Mouse (Mus musculus): ENCODE measurements around the gene Pex11b.
A peak's percentile ranks its signal among the peaks of the same experiment; 100 is the strongest.
"Not testable (repeated sequence)": the region's sequence is repeated elsewhere in the genome, so short reads cannot be mapped to it uniquely, and the experiment has no call there.

Pex11b gene

DNA sequence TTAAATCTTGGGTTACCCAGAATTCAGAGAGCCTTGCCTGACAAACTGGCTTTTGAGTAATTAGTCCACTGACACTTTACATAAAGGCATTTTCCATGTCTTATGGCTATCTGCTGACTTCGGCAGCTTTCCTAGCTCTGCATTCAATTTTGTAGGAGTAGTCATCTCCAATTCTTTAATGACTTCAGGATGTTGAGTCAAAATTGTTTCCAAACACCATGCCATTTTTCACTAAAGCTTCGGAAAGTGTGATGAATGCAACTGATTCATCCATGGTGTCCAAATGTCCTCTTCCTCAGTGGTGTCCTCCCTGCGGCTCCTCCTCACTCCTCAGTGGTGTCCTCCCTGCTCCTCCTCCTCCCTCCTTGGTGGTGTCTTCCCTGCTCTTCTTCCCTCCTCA is 17.2 kb upstream of the Pex11b start:
- no peak for DNase-seq (ENCODE audit: low spot score in 2 of 2)

GRCm38 (mm10) chr3:96623201-96623600 is 12.0 kb upstream of the Pex11b start:
- no peak for DNase-seq (ENCODE audit: low spot score in 2 of 2)

DNA sequence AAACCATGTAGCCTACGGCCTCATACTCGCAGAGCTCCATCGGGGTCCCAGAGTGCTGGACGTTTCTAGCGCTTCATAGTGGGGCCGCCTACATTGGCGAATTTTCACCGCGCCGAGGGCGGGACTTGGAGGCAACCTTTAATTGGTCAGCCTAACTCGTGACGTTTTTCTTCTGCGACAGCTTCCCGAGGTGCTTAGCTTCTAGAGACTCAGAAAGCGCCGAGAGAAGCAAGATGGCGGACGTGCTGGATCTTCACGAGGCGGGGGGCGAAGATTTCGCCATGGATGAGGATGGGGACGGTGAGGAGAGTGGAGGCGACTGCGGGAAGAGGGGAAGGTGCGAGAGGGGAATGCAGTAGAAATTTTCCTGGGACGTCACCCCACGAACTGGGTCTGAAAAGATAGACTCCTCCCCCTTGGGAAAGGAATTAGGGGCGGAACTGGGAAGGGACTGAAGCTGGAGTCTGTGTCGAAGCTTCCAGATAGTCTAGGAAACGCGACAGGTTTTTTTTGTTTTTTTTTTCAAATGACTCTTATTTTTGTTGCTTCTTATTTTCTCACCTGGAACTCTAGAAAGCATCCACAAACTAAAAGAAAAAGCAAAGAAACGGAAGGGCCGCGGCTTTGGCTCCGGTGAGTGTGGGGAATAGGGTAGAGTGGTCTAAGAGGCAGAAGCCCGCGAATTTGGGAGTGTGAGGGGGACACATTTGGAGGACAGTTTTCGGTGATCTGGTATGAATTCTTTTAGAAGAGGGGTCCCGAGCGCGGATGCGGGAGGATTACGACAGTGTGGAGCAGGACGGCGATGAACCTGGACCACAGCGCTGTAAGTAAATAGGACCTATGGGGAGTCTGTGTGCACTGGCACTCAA is 5.2 kb upstream of the Pex11b start, which contains the start of gene Rbm8a:
Gene Rbm8a, plus strand, starts transcription at position 205 of the 872 bp plus-strand sequence.
- DNase-seq (ENCODE audit: low spot score in 2 of 2), result peak; percentile 93 to 96

DNA sequence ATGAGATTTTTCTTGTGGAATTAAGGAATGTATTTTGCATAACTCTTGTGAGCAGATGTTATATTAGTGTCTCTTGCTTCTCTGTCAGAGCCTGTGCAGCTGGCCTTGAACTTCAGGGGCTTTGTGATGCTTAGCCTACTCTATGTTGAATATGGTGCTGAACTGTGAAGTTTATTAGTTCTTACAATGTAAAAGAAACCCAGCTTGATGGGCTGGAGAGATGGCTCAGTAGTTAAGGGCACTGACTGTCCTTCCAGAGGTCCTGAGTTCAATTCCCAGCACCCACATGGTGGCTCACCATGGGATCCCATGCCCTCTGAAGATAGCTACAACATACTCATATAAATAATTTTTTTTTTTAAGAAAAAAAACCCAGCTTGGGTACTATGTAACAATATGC is 3.1 kb upstream of the Pex11b start:
- no peak for DNase-seq (ENCODE audit: low spot score in 2 of 2)

GRCm38 (mm10) chr3:96634015-96634414 is 1.2 kb upstream of the Pex11b start:
- DNase-seq (ENCODE audit: low spot score in 2 of 2), result no peak

DNA sequence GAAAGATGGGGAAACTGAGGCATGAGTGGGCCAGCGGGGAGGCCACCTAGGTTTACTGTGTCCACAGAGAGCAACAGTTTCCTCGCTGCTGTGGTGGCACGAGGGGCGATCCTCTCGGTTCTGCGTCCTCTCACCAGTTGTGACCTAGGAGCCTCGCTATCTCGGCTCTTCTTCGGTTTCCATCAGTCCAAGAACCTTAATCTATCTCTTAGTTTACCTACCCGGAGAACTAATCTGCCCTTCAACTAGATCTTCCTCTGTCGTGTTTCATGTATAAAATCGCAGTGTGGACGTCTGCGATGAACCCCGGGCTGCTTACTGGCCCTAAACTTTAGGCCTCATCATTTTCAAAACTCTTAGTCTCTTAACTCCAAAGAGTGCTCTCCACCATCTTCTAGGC is 730 bp downstream of the Pex11b start:
- no peak for DNase-seq (ENCODE audit: low spot score in 2 of 2)

- peak in 1 of 2 experiments; percentile 20 for DNase-seq (ENCODE audit: low spot score in 2 of 2)
Observed at GRCm38 (mm10) chr3:96636448-96636847, 1.3 kb downstream of the Pex11b start.

- DNase-seq (ENCODE audit: low spot score in 2 of 2), result peak in 1 of 2 experiments; percentile 28
Observed at GRCm38 (mm10) chr3:96639219-96639618, 4.0 kb downstream of the Pex11b start.

DNA sequence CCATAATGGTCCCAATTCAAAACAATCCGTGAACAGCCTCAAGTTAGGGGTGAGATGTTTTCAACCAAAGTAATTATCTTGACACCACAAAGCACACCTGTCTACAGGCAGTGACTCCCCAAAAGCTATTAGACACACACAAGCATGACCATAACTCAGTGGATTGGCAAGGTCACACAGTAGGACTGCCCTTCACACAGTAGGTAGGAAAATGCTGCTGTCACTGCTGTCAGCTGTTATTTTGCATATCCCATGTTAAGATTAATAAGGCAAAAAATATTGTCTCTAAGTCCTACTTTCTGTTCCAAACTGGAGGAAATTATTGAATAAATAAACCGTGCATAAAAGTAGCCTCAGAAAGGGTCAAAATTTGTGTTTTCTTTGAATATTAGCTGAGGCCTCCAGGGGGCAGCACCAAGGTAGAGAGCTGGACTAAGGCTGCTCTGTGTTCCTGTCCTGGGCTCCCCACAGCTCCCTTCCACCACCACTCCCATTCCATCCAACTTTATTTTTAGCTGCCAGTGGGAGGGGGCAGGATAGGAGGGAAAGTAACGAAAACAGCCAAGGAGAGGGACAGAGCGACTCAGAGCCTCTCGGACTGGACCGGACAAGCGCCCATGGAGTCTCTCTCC is 10.0 kb downstream of the Pex11b start, which contains the start of gene Itga10:
Gene Itga10, plus strand, starts transcription at position 567 of the 632 bp plus-strand sequence.
- no peak for DNase-seq (ENCODE audit: low spot score in 2 of 2)

GRCm38 (mm10) chr3:96647365-96647764 is 12.2 kb downstream of the Pex11b start:
- no peak for DNase-seq (ENCODE audit: low spot score in 2 of 2)

DNA sequence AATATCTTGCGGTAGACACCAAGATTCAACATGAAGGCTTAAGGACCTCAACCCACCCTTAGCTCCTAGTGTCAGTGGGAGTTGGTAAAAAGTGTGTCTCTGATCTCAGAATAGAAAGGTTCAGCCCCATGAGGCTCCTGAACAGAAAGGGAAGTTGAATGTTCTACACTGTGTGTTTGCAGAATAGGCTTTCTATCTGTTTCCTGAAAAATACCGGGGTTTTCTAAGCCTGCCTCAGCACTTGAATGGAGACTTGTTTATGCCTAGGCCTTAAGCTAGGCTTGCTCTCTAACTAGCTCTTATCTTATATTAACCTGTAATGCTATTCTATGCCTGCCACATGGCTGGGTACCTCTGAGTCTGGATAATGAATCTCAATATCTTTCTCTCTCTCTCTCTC is 25.7 kb downstream of the Pex11b start:
- DNase-seq (ENCODE audit: low spot score in 2 of 2), result no peak

GRCm38 (mm10) chr3:96662731-96663316 is 27.6 kb downstream of the Pex11b start:
- no peak for DNase-seq (ENCODE audit: low spot score in 2 of 2)

- DNase-seq (ENCODE audit: low spot score in 2 of 2), result peak; percentile 64 to 81
Observed at GRCm38 (mm10) chr3:96663432-96664239, 28.5 kb downstream of the Pex11b start.

GRCm38 (mm10) chr3:96665732-96666363 is 30.7 kb downstream of the Pex11b start:
- DNase-seq (ENCODE audit: low spot score in 2 of 2), result not testable (repeated sequence)

DNA sequence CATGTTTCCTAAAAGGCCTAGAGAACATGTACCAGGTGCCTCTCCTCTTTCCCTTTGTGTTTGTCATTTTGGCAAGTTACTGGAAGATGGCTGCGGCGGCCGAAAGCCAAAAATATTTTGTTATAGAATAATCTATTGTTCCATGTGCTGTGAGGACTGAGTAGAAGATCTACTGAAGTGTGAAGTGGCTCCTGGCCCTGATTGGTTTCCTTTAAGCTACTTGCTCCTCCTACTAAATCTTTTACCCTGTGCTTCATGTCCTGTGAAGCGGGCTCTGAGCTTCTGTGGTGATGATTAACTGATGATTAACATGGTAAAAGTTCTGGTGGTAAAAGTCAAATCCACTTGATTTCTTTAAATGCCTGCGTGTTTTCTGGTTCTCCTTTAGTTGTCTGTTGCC is 31.7 kb downstream of the Pex11b start:
- no peak for DNase-seq (ENCODE audit: low spot score in 2 of 2)

DNA sequence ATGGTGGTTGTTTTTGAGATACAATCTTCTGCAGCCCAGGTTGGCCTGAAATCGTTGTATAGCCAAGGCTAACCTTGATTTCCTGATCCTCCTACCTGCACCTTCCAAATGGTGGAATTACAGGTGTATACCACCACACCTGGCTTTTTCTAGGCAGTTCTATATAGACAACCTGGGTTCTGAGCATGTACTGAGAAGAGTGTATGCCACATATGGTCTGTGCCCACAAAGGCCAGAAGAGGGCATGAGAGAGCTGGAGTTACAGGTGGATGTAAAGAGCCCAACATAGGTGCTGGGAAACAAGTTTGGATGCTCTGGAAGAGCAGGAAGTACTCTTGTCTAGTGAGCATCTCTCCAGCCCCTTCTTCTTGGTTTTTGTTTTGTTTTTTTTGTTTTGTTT is 32.1 kb downstream of the Pex11b start:
- DNase-seq (ENCODE audit: low spot score in 2 of 2), result no peak

- no peak for DNase-seq (ENCODE audit: low spot score in 2 of 2)
Observed at GRCm38 (mm10) chr3:96668424-96669067, 33.4 kb downstream of the Pex11b start.

- peak; percentile 44 to 57 for DNase-seq (ENCODE audit: low spot score in 2 of 2)
Observed at GRCm38 (mm10) chr3:96669727-96670468, 34.7 kb downstream of the Pex11b start, which contains the start of gene Ankrd35. Ankrd35 (plus strand) TSS chr3:96670131.

GRCm38 (mm10) chr3:96671519-96671918 is 36.3 kb downstream of the Pex11b start:
- no peak for DNase-seq (ENCODE audit: low spot score in 2 of 2)

GRCm38 (mm10) chr3:96673514-96673913 is 38.3 kb downstream of the Pex11b start:
- DNase-seq (ENCODE audit: low spot score in 2 of 2), result no peak

Data from frontal cortex, postnatal 10 days (tissue).